Mouse (Mus musculus) brown adipose tissue, adult 24 weeks (tissue): ENCODE data around the gene Meis1. TPM values are rescaled to one million over a fixed set of nuclear protein-coding genes. Genes with fewer than 3 reads are reported as not detected.

ENCODE experiments used
- H3K27ac ChIP-seq: fragments of 200-500 bp; replicated peaks from 2 replicates; pipeline ENCODE4 v1.5.1; 2012; ENCODE audit warnings: low read depth, mild to moderate bottlenecking, low read length
- H3K4me1 ChIP-seq: fragments of 200-500 bp; 2 replicates; pipeline ENCODE4 v1.6.1; 2012; ENCODE audit warnings: low read length, mixed read lengths; ENCODE audit not compliant: control insufficient read depth, insufficient read depth, insufficient read length
- H3K4me3 ChIP-seq: fragments of 200-500 bp; 2 replicates; pipeline ENCODE4 v1.5.1; 2012; ENCODE audit warnings: low read depth, mild to moderate bottlenecking, low read length, moderate library complexity; ENCODE audit not compliant: insufficient read depth
- polyA plus RNA-seq: library from polyadenylated mRNA; stranded (reverse); fragments of >200 nt; gene quantifications from 2 replicates; pipeline ENCODE4 v1.2.4, GENCODE M21; 2012; ENCODE audit not compliant: missing spikeins, insufficient read depth, insufficient read length

The Meis1 gene
- 3.8 and 5.1 TPM in 2 replicates for polyA plus RNA-seq

DNA sequence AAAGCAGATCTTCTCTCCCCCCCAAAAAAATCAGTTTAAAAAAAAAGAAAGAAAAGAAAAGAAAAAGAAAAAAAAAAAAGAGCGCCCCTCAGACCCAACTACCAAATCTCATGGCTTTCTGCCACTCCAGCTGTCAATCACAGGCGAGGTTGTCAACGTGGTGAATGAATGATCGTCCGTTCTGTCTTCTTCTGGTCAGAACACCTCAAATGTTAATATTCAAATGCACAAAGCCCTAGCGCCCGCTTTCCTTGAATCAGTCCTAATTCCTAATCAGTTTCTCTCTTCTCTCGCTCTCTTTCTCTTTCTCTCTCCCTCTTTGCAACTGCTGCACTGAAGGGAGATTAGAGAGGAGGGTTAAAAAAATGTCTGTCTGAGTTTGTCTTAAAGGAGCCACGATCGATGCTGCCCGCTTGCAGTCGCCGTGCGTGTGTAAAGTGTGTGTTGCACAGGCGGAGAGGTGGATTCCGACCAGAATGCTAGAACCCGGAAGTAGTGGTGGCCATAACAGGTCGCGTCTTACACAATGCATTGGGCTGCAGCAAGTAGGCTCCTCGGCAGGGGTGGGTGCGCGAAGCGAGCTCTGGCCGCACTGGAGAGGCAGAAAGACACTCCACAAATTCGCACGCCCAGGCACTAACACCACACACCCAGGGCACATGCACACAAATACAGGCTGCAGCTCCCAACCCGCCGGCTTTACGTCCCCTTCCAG, at the start of gene Meis1:
TSS of gene Meis1 (minus strand) at position 497 of the 715 bp plus-strand sequence.
- Histone ChIP-seq H3K27ac (peak within 1 kb of the TSS; percentile 58), H3K4me3 (peak within 1 kb of the TSS; percentile 63), H3K4me1 (no peaks in the 10 kb centered on the region)

DNA sequence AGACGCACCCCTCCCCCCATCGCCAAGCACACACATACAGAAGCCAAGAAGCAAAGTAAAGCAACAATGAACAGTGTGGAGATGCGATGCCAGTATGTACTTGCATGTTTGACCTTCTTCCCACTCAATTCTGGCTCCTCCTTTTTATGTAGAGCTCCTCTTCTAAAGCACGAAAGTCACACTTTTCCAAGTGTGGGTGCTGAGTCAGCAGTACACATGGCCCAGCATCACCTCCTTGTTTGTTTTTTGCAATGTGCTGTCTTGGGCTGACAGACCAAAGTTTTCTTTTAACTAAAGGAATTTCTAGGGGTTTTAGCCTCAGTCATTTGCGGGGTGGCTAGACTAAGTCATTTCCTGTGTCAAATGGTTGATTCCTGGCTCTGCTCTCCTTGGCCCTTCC, 48.5 kb upstream of the Meis1 start:
- H3K27ac ChIP-seq: no peak overlapping the region
- H3K4me3 ChIP-seq: no peak overlapping the region
- H3K4me1 ChIP-seq: no peaks in the 10 kb centered on the region

DNA sequence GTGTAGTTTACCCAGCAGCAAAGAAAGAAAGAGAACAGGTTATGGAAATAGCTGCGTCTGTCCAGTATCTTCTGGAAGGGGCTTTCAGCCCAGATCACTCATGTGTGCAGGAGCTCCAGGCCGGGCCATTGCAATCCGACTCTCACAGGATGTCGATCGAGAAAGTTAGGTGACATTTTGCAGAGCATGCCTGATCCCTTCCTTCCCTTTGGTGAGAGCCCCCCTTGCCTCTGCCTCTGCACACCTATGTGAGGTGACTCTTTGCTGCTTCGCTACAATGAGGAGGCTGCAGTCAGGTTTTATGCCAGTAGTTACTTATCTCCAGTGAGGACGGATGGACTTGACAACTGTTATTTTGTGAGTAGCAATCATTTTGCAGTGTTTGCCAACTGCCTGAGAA, 30.5 kb upstream of the Meis1 start:
- Histone ChIP-seq H3K4me3 (no peak overlapping the region), H3K4me1 (no peaks in the 10 kb centered on the region), H3K27ac (no peak overlapping the region)

DNA sequence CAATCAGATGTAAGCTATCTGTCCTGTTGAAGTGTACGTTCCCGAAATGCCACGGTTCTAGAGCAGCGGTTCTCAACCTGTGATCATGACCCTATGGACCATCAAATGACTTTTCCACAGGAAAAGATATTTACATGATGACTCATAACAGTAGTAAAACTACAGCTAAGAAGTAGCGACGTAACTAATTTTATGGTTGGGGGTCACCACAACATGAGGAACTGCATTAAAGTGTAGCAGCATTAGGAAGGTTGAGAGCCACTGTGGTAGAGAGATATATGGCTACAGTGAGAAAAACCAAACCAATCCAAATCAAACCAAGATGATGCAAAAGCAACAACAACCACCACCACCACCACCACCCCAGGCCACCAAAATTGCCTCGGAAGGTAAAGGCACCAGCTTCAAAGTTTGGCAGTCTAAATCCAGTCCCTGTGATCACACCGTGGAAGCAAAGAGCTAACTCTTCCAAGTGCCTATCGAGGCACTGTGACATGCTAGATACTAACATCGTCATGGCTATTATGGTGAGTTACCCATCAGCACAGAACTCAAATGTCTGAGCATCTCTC, 17.9 kb upstream of the Meis1 start:
- Histone ChIP-seq H3K27ac (no peak overlapping the region), H3K4me3 (no peak overlapping the region), H3K4me1 (no peaks in the 10 kb centered on the region)

GRCm38 (mm10) chr11:19026581-19027561, 8.1 kb upstream of the Meis1 start:
- Histone ChIP-seq H3K27ac (no peak overlapping the region), H3K4me1 (no peaks in the 10 kb centered on the region; the same call in 1 of the 2 replicates), H3K4me3 (peak overlapping the region; percentile 46)

GRCm38 (mm10) chr11:19025976-19026520, 7.3 kb upstream of the Meis1 start:
- H3K4me3 ChIP-seq: peak overlapping the region; percentile 46
- H3K4me1 ChIP-seq: no peaks in the 10 kb centered on the region; the same call in 1 of the 2 replicates
- H3K27ac ChIP-seq: no peak overlapping the region

- H3K4me1 ChIP-seq: no peaks in the 10 kb centered on the region; the same call in 1 of the 2 replicates
- H3K4me3 ChIP-seq: no peak overlapping the region
- H3K27ac ChIP-seq: no peak overlapping the region
Observed at GRCm38 (mm10) chr11:19024496-19025265, 5.9 kb upstream of the Meis1 start.

GRCm38 (mm10) chr11:19023356-19023755, 4.6 kb upstream of the Meis1 start:
- H3K27ac ChIP-seq: no peak overlapping the region
- H3K4me3 ChIP-seq: no peak overlapping the region
- no peaks in the 10 kb centered on the region; the same call in 1 of the 2 replicates for H3K4me1 ChIP-seq

DNA sequence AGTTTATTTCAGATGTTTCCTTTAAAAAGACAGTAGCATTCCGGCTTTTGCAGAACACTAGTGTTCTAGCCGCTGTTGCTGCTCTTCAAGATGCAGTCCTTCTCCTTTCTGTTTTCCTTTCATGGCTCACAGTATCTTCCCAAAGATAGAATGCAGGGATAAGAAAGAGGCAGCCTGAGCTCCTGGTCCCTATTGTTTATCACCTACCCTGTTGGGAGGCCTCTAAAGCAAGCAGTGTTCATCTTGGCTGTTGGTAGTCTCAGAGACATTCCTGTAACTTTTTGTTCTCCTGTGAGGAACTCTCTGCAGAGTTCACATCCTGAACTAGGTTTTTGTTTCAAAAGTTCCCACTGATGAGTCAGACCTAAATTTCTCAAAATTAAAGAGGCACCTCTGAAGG, 3.8 kb upstream of the Meis1 start:
- Histone ChIP-seq H3K4me1 (no peaks in the 10 kb centered on the region; the same call in 1 of the 2 replicates), H3K4me3 (no peak overlapping the region), H3K27ac (no peak overlapping the region)

GRCm38 (mm10) chr11:19020951-19021710, 2.3 kb upstream of the Meis1 start:
- Histone ChIP-seq H3K4me3 (peak overlapping the region; percentile 63), H3K27ac (no peak overlapping the region), H3K4me1 (no peaks in the 10 kb centered on the region)

DNA sequence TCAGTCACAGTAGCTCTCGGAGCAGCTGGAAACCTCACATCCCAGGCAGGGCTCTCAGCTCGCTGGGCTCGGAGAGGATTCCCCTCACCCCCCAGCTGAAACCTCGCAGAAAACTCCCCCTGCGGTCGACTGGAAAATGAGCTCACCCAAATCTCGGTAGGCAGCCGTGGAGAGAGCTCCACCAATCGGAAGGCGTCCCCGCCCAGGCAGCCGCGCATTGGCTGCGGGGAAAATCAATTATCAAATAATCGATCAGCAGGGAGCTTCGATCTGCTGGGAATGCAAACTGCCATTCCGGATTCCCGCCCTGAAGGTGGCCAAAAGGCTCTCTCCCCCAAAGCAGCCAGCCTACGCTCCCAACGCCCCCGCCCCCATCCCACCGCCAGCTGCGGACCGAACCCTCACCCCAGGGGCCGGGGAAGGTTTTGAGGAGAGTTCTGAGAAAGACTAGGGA, 1.6 kb upstream of the Meis1 start:
- no peaks in the 10 kb centered on the region for H3K4me1 ChIP-seq
- H3K27ac ChIP-seq: peak overlapping the region; percentile 58
- H3K4me3 ChIP-seq: peak overlapping the region; percentile 63

DNA sequence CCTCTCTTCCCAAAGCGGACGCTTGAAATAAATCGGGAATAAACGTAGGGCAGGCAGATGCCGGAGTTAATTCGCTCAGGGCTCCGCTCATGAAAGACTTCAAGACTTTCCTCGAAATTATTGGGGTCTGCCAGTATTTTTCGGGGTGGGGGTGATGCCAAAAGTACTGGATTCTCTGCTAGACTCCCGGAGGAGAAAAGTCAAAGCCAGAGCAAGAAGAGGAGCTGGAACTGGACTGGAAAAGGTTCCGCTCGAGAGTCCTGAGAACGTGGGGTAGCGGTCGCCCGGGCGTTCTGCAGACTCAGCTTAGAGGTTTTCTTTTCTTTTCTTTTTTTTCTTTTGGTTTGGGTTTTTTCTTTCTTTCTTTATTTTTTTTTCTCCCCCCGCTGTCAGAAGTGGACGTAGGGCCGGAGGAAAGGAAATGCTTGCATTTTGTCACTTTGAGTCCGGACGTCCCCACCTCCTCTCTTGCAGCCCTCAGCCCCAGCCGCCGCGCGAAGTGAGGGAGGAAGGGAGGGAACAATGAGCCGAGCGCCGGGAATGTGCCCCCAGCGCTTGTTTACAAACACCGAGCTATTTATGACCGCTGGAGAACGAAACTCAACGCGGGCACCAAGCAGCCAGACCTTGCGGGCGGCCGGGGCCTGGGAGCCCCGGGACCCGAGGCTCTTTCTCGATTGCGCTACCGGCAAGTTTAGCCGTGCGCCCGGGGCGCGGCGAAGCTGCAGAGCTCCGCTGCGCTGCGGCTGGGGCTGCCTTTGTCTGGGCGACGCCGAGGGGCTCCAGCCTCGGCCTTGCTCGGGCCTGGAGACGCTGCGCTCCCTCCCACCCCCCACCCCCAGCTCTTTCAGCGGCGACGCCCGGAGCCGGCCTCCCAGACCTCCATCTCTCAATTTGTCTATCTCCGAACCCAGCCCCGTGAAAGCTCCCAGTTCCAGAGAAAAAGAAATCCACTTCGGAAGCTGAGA, 703 bp upstream of the Meis1 start:
- H3K4me3 ChIP-seq: peak overlapping the region; percentile 63
- H3K4me1 ChIP-seq: no peaks in the 10 kb centered on the region
- peak overlapping the region; percentile 58 for H3K27ac ChIP-seq
